Mouse (Mus musculus): Measurements from ENCODE around the gene Plrg1.

Plrg1 gene

GRCm38 (mm10) chr3:83055281-83056038, at the start of gene Plrg1:
TSS of gene Plrg1 (plus strand) at chr3:83055522.
- peak; percentile 95 to 99 for DNase-seq (ENCODE audit: low spot score in 2 of 2)

DNA sequence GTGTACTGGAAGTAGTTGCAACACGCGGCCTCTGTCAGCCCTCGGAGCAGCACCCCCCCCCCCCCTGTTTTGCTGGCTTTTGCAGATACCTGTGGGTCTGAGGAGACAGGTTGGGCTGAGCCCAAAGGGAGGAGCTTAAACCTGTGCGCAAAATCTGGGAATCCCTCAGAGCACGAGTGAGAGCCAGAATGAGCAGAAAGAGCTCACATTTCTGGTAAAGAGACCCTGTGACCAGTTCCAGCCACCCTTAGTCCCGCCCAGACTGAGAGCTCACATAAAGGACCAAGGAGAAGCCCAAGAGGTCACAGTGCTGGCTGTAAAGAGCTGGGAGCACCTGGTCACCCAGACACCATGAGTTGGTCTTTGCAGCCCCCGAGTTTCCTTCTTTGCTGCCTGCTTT, 47.8 kb upstream of the Plrg1 start, which contains the start of gene Fgg:
Gene Fgg, plus strand, starts transcription at position 168 of the 400 bp plus-strand sequence.
- DNase-seq (ENCODE audit: low spot score in 2 of 2), result no peak

DNA sequence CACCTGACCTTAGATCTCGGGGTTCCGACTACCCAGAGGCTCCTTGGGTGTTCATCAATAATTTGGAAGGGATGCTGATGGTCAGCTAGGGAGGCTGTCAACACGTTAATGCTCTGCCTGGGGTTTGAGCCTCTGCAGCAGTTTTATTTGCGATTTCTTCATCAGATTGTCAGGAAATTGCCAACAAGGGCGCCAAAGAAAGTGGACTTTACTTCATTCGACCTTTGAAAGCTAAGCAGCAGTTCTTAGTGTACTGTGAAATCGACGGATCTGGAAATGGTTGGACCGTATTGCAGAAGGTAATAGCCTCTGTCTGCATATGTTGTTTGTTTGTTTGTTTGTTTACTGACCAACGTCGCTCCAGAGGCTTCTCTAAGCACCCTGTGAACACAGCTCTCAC, 45.0 kb upstream of the Plrg1 start:
- no peak for DNase-seq (ENCODE audit: low spot score in 2 of 2)

- DNase-seq (ENCODE audit: low spot score in 2 of 2), result no peak
Observed at GRCm38 (mm10) chr3:83011136-83011535, 44.2 kb upstream of the Plrg1 start.

DNA sequence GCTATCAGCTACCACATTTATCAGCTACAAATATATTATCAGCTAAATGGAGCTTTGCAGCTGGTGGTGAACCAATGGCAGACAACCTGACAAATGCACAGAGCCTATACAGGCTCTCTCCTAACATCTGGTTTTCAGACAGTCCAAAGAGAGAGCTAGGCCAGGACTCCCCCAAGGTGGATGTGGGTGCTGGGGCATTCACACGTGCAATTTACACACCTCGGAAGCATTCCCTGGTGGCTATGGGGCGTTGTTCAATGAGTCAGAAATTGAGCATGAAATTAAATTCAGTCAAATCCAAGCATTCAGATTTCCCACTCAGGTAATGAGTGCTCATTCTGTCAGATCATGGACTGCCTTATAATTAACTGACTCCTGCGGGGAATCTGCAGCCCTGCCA, 43.8 kb upstream of the Plrg1 start:
- no peak for DNase-seq (ENCODE audit: low spot score in 2 of 2)

DNA sequence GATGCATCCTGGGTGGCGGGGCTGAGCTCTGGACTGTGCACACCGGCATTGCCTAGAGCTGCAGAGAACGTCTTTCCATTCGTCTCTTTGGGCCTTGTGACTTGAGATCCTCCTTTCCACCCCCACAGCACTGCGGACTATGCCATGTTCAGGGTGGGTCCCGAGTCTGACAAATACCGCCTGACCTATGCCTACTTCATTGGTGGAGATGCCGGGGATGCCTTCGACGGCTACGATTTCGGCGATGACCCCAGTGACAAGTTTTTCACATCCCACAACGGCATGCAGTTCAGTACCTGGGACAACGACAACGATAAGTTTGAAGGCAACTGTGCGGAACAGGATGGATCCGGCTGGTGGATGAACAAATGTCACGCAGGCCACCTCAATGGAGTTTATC, 42.7 kb upstream of the Plrg1 start:
- no peak for DNase-seq (ENCODE audit: low spot score in 2 of 2)

DNA sequence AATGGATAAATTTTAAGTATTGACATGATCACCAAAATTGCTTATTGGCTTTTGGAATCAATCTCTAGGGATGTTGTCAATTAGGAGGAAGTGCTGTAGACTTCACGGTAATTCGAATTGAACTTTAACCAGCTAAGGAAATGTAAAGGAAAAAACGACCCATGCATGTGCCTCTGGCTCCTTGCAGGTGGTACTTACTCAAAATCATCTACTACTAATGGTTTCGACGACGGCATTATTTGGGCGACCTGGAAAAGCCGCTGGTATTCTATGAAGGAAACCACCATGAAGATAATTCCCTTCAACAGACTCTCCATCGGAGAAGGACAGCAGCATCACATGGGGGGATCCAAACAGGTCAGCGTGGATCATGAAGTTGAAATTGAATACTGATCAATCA, 41.4 kb upstream of the Plrg1 start:
- DNase-seq (ENCODE audit: low spot score in 2 of 2), result no peak

DNA sequence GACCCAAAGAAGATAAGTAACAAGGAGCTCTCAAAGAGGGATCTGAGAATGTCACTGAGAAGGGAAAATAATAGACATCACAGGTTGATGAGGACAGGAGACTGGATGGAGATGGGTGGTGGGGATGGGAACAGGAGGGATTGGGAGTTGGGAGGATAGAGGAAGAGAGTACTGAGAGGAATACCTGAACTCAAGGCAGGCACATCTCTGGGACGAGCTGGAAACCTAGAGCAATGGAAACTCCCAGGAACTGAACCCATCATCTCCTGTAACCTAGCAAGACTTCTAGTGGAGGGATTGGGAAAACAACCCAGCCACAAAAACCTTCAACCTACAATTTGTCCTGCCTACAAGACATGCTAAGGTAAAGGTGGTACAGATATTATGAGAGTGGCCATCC, 39.1 kb upstream of the Plrg1 start:
- DNase-seq (ENCODE audit: low spot score in 2 of 2), result no peak

- DNase-seq (ENCODE audit: low spot score in 2 of 2), result no peak
Observed at GRCm38 (mm10) chr3:83020387-83020786, 34.9 kb upstream of the Plrg1 start.

DNA sequence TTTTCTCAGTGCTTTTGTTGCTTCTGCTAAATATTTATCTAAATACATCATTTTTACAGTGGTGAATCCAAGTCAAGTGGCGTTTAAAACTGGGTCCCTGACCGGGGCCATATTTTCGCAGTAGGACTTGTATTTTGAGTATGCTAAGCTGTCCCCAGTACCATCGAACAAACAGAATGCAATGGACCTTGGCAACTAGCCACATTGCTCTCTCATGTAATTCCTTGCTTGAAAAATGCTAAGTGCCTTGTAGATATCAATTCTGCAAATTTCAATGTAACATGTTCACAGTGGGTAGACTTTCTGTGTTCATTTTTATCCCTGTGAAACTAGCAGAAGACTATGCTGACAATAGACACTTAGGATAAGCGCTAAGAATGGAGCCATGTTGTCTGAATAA, 34.1 kb upstream of the Plrg1 start:
- no peak for DNase-seq (ENCODE audit: low spot score in 2 of 2)

GRCm38 (mm10) chr3:83025036-83025435, 30.3 kb upstream of the Plrg1 start:
- no peak for DNase-seq (ENCODE audit: low spot score in 2 of 2)

DNA sequence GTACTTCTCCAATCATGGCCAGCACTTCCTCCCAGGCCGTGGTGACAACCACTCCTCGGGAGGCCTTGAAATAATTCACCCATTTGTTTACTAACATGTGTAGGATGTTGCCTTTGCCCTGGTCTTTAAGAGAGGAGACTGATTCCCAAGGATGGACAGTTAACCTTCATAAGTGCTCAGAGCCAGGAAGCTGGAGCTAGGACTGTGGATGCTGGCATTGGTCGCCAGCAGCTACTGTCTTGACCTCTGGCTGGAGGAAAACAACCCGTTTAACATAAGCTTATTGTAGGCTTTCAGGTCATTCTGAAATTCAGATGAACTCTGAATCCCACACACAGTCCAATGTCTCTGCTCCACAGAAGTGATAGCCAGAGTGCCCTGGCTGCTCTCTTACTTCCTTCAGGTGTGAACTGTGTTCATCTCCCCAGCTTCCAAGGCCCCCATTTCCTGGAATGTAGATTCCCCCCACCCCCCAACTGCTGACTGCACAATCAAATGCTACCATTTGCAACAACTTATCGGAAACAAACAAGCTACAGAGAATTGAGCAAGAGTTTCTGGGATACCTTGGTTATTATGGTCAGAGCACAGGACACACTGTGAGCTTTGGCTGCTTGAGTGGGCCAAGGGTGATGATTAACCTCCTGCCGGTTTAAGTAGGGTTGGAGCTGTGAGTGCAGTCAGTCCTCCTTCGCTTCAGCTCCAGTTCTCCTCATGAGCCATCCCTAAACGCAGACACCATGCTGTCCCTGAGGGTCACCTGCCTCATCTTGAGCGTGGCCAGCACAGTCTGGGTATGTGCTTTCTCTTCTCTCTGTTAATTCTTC, 29.6 kb upstream of the Plrg1 start, which contains the start of gene Fga:
Gene Fga, plus strand, starts transcription at position 602 of the 827 bp plus-strand sequence.
- no peak for DNase-seq (ENCODE audit: low spot score in 2 of 2)

- DNase-seq (ENCODE audit: low spot score in 2 of 2), result no peak
Observed at GRCm38 (mm10) chr3:83027546-83028251, 27.6 kb upstream of the Plrg1 start.

DNA sequence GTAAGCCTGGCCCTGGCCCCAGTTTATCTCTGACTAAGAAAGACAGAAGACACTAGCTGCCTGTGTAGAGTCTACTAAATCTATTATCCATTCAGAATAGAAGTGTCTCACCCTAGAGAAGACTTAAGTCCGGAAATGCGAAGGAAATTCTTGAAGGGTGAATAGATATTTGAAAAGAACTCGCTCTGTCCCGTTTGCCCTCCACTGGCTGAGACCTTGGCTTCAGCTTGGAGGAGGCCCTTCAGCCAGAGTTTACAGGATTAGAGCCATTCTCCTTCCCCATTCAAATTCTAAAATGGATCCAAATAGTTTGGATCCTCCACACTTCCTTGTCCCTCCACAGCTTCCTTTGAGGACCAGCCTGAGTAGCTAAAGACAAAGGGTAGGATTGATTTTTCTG, 25.0 kb upstream of the Plrg1 start:
- DNase-seq (ENCODE audit: low spot score in 2 of 2), result no peak

DNA sequence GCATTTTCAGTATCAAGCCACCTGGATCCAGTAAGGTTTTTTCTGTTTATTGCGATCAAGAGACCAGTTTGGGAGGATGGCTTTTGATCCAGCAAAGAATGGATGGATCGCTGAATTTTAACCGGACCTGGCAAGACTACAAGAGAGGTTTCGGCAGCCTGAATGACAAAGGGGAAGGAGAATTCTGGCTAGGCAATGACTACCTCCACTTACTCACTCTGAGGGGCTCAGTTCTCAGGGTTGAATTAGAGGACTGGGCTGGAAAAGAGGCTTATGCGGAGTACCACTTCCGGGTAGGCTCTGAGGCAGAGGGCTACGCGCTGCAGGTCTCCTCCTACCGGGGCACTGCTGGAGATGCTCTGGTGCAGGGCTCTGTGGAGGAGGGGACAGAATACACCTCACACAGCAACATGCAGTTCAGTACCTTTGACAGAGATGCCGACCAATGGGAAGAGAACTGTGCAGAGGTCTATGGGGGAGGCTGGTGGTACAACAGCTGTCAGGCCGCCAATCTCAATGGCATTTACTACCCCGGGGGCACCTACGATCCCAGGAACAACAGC, 22.5 kb upstream of the Plrg1 start:
- DNase-seq (ENCODE audit: low spot score in 2 of 2), result no peak

DNA sequence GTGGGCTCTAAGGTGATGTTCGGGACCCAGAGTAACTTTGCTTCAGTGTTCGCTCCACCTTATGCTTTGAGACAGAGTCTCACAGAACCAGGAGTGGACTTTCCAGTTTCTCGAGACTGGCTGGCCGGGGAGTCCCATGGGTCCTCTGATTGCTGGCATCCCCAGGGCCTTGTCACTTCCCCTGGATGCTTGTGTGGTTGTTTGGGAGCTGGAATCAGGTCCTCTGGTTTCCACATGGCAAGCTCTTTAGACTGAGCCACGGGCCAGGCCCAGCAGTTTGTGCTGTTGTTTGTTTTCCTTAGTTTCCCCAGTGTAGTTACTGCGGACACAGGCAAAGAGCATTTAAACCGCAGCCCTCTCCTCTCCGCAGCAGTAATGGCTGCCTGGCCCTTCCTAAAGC, 21.5 kb upstream of the Plrg1 start:
- DNase-seq (ENCODE audit: low spot score in 2 of 2), result no peak

DNA sequence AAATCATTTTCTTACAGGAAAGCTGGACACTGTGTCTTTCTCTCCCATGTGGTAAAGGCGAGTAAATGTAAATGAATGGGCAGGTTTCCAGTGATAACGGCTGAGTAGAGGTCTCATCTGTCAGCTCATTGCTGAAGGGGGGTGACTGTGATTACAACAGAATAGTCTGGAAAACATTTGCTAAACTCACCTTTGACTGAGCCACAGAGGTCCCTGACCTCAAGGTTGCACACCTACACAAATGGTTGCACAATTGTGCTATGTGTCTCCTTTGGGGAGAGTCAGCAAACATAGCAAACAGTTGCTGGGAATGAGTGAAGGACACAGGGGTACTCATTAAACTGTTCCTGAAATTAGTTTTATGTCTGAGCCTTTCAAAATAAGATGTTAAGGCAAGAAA, 16.5 kb upstream of the Plrg1 start:
- DNase-seq (ENCODE audit: low spot score in 2 of 2), result no peak

- DNase-seq (ENCODE audit: low spot score in 2 of 2), result no peak
Observed at GRCm38 (mm10) chr3:83039666-83040065, 15.7 kb upstream of the Plrg1 start.

- DNase-seq (ENCODE audit: low spot score in 2 of 2), result no peak
Observed at GRCm38 (mm10) chr3:83042451-83042850, 12.9 kb upstream of the Plrg1 start.

DNA sequence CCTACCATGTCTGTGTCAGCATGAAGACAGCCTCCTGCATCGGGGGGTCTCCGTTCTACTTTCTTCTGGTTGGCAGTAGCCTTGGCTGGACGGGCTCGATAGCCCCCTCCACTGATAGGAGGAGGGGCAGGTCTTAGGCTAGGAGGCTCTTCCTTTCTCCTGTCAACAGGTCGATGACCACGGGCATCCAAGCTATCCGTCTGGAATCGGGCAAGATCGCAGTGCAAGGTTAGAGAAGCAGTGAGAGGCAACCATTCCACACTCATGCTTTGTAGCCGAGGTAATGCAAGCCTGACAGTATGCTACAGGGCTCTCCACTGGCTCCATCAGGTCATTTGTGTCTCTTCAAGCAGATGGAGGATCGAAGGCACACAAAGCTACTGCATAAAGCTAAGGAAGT, 8.7 kb upstream of the Plrg1 start:
- DNase-seq (ENCODE audit: low spot score in 2 of 2), result no peak

DNA sequence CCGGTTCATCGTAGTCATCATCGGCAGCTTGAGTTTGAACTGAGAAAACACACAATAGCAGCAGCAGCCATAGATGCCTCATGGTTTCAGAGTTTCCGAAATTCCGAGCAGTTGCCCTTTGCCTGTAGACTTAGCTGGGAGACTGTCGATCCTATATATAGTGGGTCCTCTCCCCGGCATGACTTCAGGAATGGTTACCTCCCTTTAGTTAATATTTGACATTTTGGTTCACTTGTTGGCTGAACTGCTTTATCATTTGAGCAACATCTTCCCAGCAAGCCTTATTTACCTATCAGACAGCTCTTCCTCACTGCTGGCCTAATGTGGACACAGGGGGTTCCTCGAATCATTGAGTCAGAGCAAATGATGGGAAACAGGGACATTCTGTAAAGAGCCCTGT, 5.6 kb upstream of the Plrg1 start, which contains the start of gene Fgb:
Gene Fgb, minus strand, starts transcription at position 184 of the 400 bp plus-strand sequence.
- DNase-seq (ENCODE audit: low spot score in 2 of 2), result no peak

DNA sequence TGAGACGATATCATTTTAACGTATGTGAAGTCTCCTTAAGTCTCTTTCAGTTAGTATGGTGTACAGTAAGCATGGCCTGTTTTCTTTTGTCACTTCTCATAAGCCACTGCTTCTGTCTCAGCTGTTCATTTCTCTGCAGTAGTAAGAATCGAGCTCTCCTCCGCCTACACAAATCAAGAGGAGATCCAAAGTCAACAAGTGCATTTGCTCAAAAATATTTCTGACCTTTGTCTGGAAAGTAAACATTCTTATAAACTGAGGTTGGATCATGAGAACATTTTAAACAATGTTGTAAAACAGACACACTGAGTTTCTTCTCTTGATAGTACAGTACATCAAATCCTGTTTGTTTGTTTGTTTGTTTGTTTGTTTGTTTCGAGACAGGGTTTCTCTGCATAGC, 4.7 kb upstream of the Plrg1 start:
- DNase-seq (ENCODE audit: low spot score in 2 of 2), result no peak

Data from spleen, postnatal 10 days (tissue).